Comparison of ENCODE assay signal across 15 mouse cellular contexts in the genomic region with DNA sequence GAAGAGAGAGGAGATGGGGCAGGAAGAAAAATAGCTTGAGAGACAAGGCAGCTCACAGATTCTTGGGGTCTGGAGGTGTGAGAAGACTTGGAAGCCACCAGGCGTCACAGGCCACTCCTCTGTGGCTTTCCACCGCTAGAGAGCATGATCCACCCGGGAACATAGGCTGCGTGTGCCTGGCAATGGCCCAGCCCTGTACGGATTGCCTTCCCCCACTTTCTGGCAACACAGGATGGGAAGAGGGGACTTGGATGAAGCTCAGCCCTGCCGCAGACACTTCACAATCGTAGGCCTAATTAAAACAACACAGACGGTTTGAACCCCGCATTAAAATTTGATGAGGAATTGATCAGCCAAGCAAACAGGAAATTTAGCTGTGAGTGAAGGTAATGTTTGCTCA.
A peak's percentile ranks its signal among the peaks of the same experiment; 100 is the strongest.
DNase-seq lines count a peak whose midpoint lies in the region; ATAC-seq lines count a peak whose summit lies in the region.
"Had no signal": no experiment of that assay in that cellular context is flagged by ENCODE, and none has a peak within 500 bp of the region (broad histone marks: within the 10 kb centered on the region; RNA-seq: fewer than 3 reads in every experiment).

No protein-coding gene starts in this region.

- ATAC-seq in forebrain, embryonic 11.5 days (replicated peaks; ENCODE audit: low FRiP score), result no peak
- ATAC-seq: inflammation-experienced regulatory T-cells, adult 6 months; lung, postnatal 0 days had no signal

- 84% methylated on average over 9 of the region's 9 CpGs for WGBS in forebrain, embryonic 10.5 days
- 75% methylated on average over 9 of the region's 9 CpGs for WGBS in forebrain, embryonic 11.5 days

- no peak overlapping the region for H3K4me2 ChIP-seq in forebrain, embryonic 11.5 days (ENCODE audit: low read depth, low read length, severe bottlenecking)
- H3K4me2 ChIP-seq: embryonic facial prominence, embryonic 12.5 days had no signal

- no peaks in the 10 kb centered on the region for H3K9me3 ChIP-seq in forebrain, embryonic 10.5 days
- H3K9me3 ChIP-seq in forebrain, embryonic 11.5 days (ENCODE audit: control insufficient read depth, low read length), result no peaks in the 10 kb centered on the region
- H3K9me3 ChIP-seq: embryonic facial prominence, embryonic 12.5 days; heart, embryonic 10.5 days had no signal

- no peaks in the 10 kb centered on the region for H3K36me3 ChIP-seq in forebrain, embryonic 10.5 days (replicated peaks)
- no peaks in the 10 kb centered on the region for H3K36me3 ChIP-seq in forebrain, embryonic 11.5 days (ENCODE audit: control insufficient read depth, insufficient read depth, low read length)
- H3K36me3 ChIP-seq: embryonic facial prominence, embryonic 12.5 days; heart, embryonic 10.5 days had no signal

- peaks cover 28% of the 10 kb centered on the region for H3K4me1 ChIP-seq in forebrain, embryonic 10.5 days
- H3K4me1 ChIP-seq in forebrain, embryonic 11.5 days (replicated peaks; ENCODE audit: control insufficient read depth, insufficient read depth, low read length), result peaks cover 10% of the 10 kb centered on the region; the same call in 1 of the 2 replicates
- H3K4me1 ChIP-seq: heart, embryonic 10.5 days had no signal

- peak overlapping the region; percentile 53; the same call in 1 of the 2 replicates for H3K27ac ChIP-seq in forebrain, embryonic 10.5 days
- H3K27ac ChIP-seq in forebrain, embryonic 11.5 days (ENCODE audit: low read depth, low read length), result no peak overlapping the region
- H3K27ac ChIP-seq: embryonic facial prominence, embryonic 12.5 days; heart, embryonic 10.5 days had no signal

- no peak overlapping the region for H3K4me3 ChIP-seq in forebrain, embryonic 10.5 days
- no peak overlapping the region for H3K4me3 ChIP-seq in forebrain, embryonic 11.5 days (ENCODE audit: low read depth, low read length)
- H3K4me3 ChIP-seq: embryonic facial prominence, embryonic 12.5 days; heart, embryonic 10.5 days had no signal

- peaks cover 23% of the 10 kb centered on the region; the same call in 1 of the 2 replicates for H3K27me3 ChIP-seq in forebrain, embryonic 10.5 days (ENCODE audit: poor library complexity, severe bottlenecking)
- no peaks in the 10 kb centered on the region for H3K27me3 ChIP-seq in forebrain, embryonic 11.5 days (ENCODE audit: control insufficient read depth, insufficient read depth, low read length)
- H3K27me3 ChIP-seq: embryonic facial prominence, embryonic 12.5 days had no signal

- no peak overlapping the region for H3K9ac ChIP-seq in forebrain, embryonic 11.5 days (ENCODE audit: low read length)
- H3K9ac ChIP-seq: embryonic facial prominence, embryonic 12.5 days had no signal

- DNase-seq in forebrain, embryonic 10.5 days (ENCODE audit: extremely low spot score, low spot score), result no peak
- DNase-seq in forebrain, embryonic 11.5 days (ENCODE audit: low spot score), result no peak
- DNase-seq in right cerebral cortex, adult 18-20 months, result peak; percentile 12
- no peak for DNase-seq in right cerebral cortex, postnatal 25 days
- DNase-seq in layer of hippocampus, postnatal 14 days (ENCODE audit: low spot score in 2 of 2), result peak; percentile 66 to 83
- DNase-seq in telencephalon, adult 2 months (ENCODE audit: low read depth, low spot score), result peak; percentile 12
- no peak for DNase-seq in gastrocnemius, adult 8-10 months (ENCODE audit: low spot score in 2 of 2)
- DNase-seq in thymus, postnatal 36 days, result no peak
- DNase-seq: B cell, adult 2 months; cerebellum, adult 11 months; spleen, adult 18-20 months had no signal

Comparison
In these comparisons a context has a peak if more than half of its experiments do, and no peak if none do; other contexts are left out.
1. DNase-seq: peak in right cerebral cortex, adult 18-20 months (single experiment), layer of hippocampus, postnatal 14 days (2 of 2) and telencephalon, adult 2 months (single experiment); none in forebrain, embryonic 10.5 days (single experiment), forebrain, embryonic 11.5 days (single experiment), right cerebral cortex, postnatal 25 days (single experiment), gastrocnemius, adult 8-10 months (0 of 2) and thymus, postnatal 36 days (0 of 2).